In genomic region chr4:40385284-40385683, GRCm38 (mm10) we compare ENCODE assay signal across 15 mouse cellular contexts.
DNase-seq lines count a peak whose midpoint lies in the region; ATAC-seq and TF ChIP-seq lines count a peak whose summit lies in the region.
"Had no signal": no experiment of that assay in that cellular context is flagged by ENCODE, and none has a peak within 500 bp of the region (broad histone marks: within the 10 kb centered on the region; RNA-seq: fewer than 3 reads in every experiment).

No protein-coding gene starts in this region.

- DNase-seq in midbrain, postnatal 0 days (ENCODE audit: low spot score), result peak; percentile 14
- no peak for DNase-seq in midbrain, embryonic 14.5 days
- DNase-seq in frontal cortex, postnatal 36 days (ENCODE audit: low spot score in 2 of 2), result peak; percentile 33 to 55
- peak; percentile 13 to 27 for DNase-seq in layer of hippocampus, postnatal 10 days (ENCODE audit: low spot score in 2 of 2)
- peak; percentile 14 to 22 for DNase-seq in right cerebral cortex, postnatal 36 days (ENCODE audit: low spot score in 2 of 2)
- no peak for DNase-seq in ovary, postnatal 36 days (ENCODE audit: low spot score)
- no peak for DNase-seq in spleen, postnatal 4 days (ENCODE audit: low spot score in 2 of 2)
- DNase-seq: adrenal gland, postnatal 14 days; cerebellum, adult 9-11 months; embryo, embryonic 11 days; gastrocnemius, postnatal 14 days; heart, postnatal 10 days had no signal

- no peak overlapping the region for H3K4me3 ChIP-seq in midbrain, postnatal 0 days (ENCODE audit: low read depth, low read length)
- H3K4me3 ChIP-seq in midbrain, embryonic 14.5 days (replicated peaks; ENCODE audit: low read depth, low read length), result no peak overlapping the region
- H3K4me3 ChIP-seq: forebrain, embryonic 15.5 days; midbrain, embryonic 10.5 days; myocyte had no signal

- no peak overlapping the region for H3K9ac ChIP-seq in midbrain, postnatal 0 days (replicated peaks; ENCODE audit: low read length, poor library complexity, severe bottlenecking)
- H3K9ac ChIP-seq in midbrain, embryonic 14.5 days (replicated peaks; ENCODE audit: low read length), result no peak overlapping the region
- H3K9ac ChIP-seq: forebrain, embryonic 15.5 days had no signal

- no peaks in the 10 kb centered on the region for H3K4me1 ChIP-seq in midbrain, postnatal 0 days (ENCODE audit: insufficient read depth, low read length)
- H3K4me1 ChIP-seq in midbrain, embryonic 14.5 days (ENCODE audit: control insufficient read depth, insufficient read depth, low read length), result no peaks in the 10 kb centered on the region
- H3K4me1 ChIP-seq: forebrain, embryonic 15.5 days; midbrain, embryonic 10.5 days had no signal

- H3K4me2 ChIP-seq in midbrain, postnatal 0 days (ENCODE audit: low read depth, low read length, poor library complexity, severe bottlenecking), result no peak overlapping the region
- no peak overlapping the region for H3K4me2 ChIP-seq in midbrain, embryonic 14.5 days (ENCODE audit: low read length)
- H3K4me2 ChIP-seq: forebrain, embryonic 15.5 days had no signal

- H3K36me3 ChIP-seq in midbrain, postnatal 0 days (ENCODE audit: insufficient read depth, low read length), result no peaks in the 10 kb centered on the region
- H3K36me3 ChIP-seq in midbrain, embryonic 14.5 days (ENCODE audit: control insufficient read depth, insufficient read depth, low read length), result no peaks in the 10 kb centered on the region
- H3K36me3 ChIP-seq: forebrain, embryonic 15.5 days; midbrain, embryonic 10.5 days had no signal

- no peak overlapping the region for H3K27ac ChIP-seq in midbrain, postnatal 0 days (ENCODE audit: low read depth, low read length)
- H3K27ac ChIP-seq in midbrain, embryonic 14.5 days (replicated peaks; ENCODE audit: low read depth, low read length), result no peak overlapping the region
- H3K27ac ChIP-seq: forebrain, embryonic 15.5 days; midbrain, embryonic 10.5 days had no signal

- TF ChIP-seq CTCF in midbrain, postnatal 0 days (IDR thresholded peaks at IDR 0.05), result no peak

- WGBS in midbrain, postnatal 0 days, result 57% methylated on average over 9 of the region's 9 CpGs
- WGBS in midbrain, embryonic 14.5 days, result 55% methylated on average over 9 of the region's 9 CpGs

- ATAC-seq in midbrain, postnatal 0 days (ENCODE audit: low FRiP score), result no peak
- no peak for ATAC-seq in midbrain, embryonic 14.5 days (ENCODE audit: low FRiP score, low TSS enrichment)
- ATAC-seq: forebrain, embryonic 15.5 days had no signal

- no peaks in the 10 kb centered on the region for H3K27me3 ChIP-seq in midbrain, postnatal 0 days (ENCODE audit: insufficient read depth, low read length)
- no peaks in the 10 kb centered on the region for H3K27me3 ChIP-seq in midbrain, embryonic 14.5 days (ENCODE audit: control insufficient read depth, insufficient read depth, low read length)
- H3K27me3 ChIP-seq: forebrain, embryonic 15.5 days had no signal

- no peaks in the 10 kb centered on the region for H3K9me3 ChIP-seq in midbrain, postnatal 0 days (ENCODE audit: low read length)
- H3K9me3 ChIP-seq in midbrain, embryonic 14.5 days (ENCODE audit: control insufficient read depth, low read length), result no peaks in the 10 kb centered on the region
- H3K9me3 ChIP-seq: forebrain, embryonic 15.5 days; midbrain, embryonic 10.5 days had no signal

Comparison
In these comparisons a context has a peak if more than half of its experiments do, and no peak if none do; other contexts are left out.
1. DNase-seq: peak in midbrain, postnatal 0 days (single experiment), frontal cortex, postnatal 36 days (2 of 2), layer of hippocampus, postnatal 10 days (2 of 2) and right cerebral cortex, postnatal 36 days (2 of 2); none in midbrain, embryonic 14.5 days (single experiment), ovary, postnatal 36 days (single experiment) and spleen, postnatal 4 days (0 of 2).